Mouse (Mus musculus) embryonic fibroblast, embryonic 13.5 days (primary cell): ENCODE data around the gene Bcat1. TPM values are rescaled to one million over a fixed set of nuclear protein-coding genes. Genes with fewer than 3 reads are reported as not detected.

ENCODE experiments used
- H3K27ac ChIP-seq: 2 replicates; pipeline ENCODE4 v1.5.1; 2012; ENCODE audit warnings: low read length, control low read depth, inconsistent platforms; ENCODE audit not compliant: insufficient read depth
- H3K4me1 ChIP-seq: 2 replicates; pipeline ENCODE4 v1.6.1; 2011; ENCODE audit warnings: low read length; ENCODE audit not compliant: control insufficient read depth, insufficient read depth
- H3K4me3 ChIP-seq: 2 replicates; pipeline ENCODE4 v1.5.1; 2011; ENCODE audit warnings: mild to moderate bottlenecking, control low read depth, low read length; ENCODE audit not compliant: insufficient read depth
- CTCF ChIP-seq: IDR thresholded peaks from 2 replicates; pipeline ENCODE4 v1.5.1; 2011; ENCODE audit warnings: mild to moderate bottlenecking, control low read depth, low read length, moderate library complexity, borderline replicate concordance; ENCODE audit not compliant: insufficient read depth
- POLR2A ChIP-seq: IDR thresholded peaks from 2 replicates; pipeline ENCODE4 v1.6.1; 2011; ENCODE audit warnings: low read depth, mild to moderate bottlenecking, control low read depth, low read length, moderate library complexity
- polyA plus RNA-seq: library from polyadenylated mRNA; stranded (reverse); fragments of >200 nt; gene quantifications from 2 replicates; pipeline ENCODE4 v1.2.4, GENCODE M21; 2011; ENCODE audit warnings: low read depth; ENCODE audit not compliant: missing spikeins, insufficient read length

Bcat1 gene
- 143 and 166 TPM in 2 replicates for polyA plus RNA-seq

- Histone ChIP-seq H3K27ac (peak within 1 kb of the TSS; percentile 79), H3K4me1 (peaks cover 2% of the 10 kb centered on the region), H3K4me3 (peak within 1 kb of the TSS; percentile 79)
- TF ChIP-seq POLR2A (peak; percentile 96), CTCF (no peak)
Measured at GRCm38 (mm10) chr6:145075548-145076224, at the start of gene Bcat1. Bcat1 (minus strand) TSS chr6:145076184.

GRCm38 (mm10) chr6:145125591-145126113, 49.7 kb upstream of the Bcat1 start:
- Histone ChIP-seq H3K4me3 (no peak overlapping the region), H3K27ac (no peak overlapping the region), H3K4me1 (peaks cover 11% of the 10 kb centered on the region; the same call in 1 of the 2 replicates)
- no peak for TF ChIP-seq CTCF
- no peak for TF ChIP-seq POLR2A

DNA sequence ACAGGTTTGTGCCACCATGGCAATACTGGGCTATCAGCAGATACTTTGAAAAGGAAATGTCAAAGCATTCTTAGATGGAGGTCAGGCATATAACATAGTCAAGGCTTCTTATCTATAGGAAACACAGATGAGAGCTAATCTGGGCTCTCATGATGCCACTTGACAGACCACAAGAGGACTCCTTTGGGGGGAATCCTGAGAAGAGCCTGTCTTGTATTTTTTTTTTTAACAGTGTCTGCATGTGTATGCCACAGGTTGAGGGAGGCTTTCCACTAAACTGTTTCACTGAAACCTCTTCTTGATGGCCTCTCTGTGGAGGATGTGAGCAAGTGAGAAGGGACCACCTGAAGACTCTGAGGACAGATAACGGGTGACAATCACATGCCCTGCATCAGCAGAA, 48.6 kb upstream of the Bcat1 start:
- H3K4me3 ChIP-seq: no peak overlapping the region
- H3K4me1 ChIP-seq: peaks cover 13% of the 10 kb centered on the region; the same call in 1 of the 2 replicates
- H3K27ac ChIP-seq: no peak overlapping the region
- TF ChIP-seq POLR2A: no peak
- TF ChIP-seq CTCF: no peak

DNA sequence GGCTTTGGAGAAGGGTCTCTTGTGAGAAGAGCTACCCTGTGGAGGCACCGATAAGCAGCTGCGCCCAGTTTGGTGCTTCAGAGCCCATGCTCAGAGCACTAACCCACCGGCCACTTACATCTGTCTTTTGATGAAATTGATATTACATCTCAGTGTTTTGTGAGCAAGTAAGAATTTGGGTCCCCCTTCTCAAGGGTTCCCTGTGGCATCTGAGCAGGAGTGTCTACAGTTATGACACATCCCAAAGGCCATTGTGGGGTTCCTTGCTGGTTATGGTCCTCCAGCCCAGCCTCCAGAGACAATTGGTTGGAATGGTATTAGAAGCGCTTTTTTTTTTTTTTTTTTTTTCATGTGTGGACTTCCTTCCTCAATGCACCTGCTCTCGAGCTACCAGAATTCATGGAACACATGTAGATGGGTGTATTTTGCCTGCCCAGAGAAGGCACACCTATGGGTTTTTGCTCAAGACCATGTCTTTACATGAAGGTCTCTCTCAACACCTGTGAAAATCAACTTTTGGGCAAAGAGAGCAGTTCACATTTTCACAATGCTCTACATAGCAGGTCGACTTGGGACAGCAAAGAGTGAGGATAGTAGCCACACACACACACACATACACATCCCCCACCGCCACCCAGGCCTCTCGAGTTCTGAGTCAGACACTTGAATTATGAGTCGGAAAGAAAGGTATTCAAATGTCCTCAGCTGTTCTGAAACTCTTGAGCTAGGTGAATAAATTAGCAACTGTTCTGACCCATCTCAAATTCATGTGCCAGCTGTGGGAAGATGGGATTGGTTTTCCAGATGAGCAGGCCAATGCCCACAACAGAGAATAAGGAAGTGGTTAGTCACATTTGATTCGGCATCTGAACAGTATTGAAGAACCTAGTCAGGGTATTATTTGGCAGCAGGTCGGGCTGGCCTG, 47.4 kb upstream of the Bcat1 start:
- Histone ChIP-seq H3K4me3 (no peak overlapping the region), H3K27ac (no peak overlapping the region), H3K4me1 (peaks cover 13% of the 10 kb centered on the region; the same call in 1 of the 2 replicates)
- no peak for TF ChIP-seq CTCF
- no peak for TF ChIP-seq POLR2A

GRCm38 (mm10) chr6:145122423-145123059, 46.6 kb upstream of the Bcat1 start:
- Histone ChIP-seq H3K27ac (no peak overlapping the region), H3K4me1 (peaks cover 13% of the 10 kb centered on the region; the same call in 1 of the 2 replicates), H3K4me3 (no peak overlapping the region)
- no peak for TF ChIP-seq POLR2A
- TF ChIP-seq CTCF: no peak

DNA sequence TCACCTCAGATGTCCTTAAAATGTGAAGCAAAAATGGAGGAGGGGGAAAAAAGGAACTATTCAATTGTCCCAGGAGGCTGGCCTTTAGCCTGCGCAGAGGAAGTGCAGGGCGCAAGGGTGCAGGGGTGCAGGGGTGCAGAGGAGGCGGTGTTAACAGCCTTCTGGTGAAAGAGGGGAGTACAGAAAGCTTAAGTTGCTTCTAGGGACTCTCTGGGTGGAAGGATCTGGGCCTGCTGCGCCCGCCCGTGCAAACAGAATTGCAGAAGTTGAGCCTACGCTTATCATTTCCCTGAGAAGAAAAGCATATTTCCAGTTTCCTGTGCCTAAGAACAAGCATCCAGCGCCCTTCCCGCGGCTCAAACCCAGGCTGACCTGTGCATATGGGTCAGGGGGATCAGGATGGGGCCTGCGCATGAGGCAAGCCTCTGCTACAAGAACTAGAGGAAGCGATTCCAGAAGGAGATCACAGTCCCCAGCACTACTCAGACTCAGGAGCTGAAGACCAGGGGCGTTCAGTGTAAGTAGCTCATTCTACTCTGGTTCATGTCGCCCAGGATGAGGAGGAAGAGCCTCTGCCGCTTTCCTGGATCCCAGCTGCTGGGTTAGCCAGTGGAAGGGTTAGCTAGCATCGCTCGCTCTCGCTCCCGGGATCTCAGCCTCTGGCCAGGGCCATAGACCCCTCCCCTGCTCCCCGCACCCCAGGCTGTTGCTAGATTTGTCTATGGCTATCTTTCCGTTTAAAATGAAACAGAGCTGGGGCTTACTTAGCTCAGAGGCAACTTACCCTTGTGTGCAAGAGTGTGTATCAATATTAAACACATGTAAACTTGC, 45.8 kb upstream of the Bcat1 start:
- no peak for TF ChIP-seq POLR2A
- TF ChIP-seq CTCF: no peak
- Histone ChIP-seq H3K27ac (no peak overlapping the region), H3K4me3 (no peak overlapping the region), H3K4me1 (peaks cover 13% of the 10 kb centered on the region; the same call in 1 of the 2 replicates)

GRCm38 (mm10) chr6:145120787-145121589, 45.0 kb upstream of the Bcat1 start:
- peaks cover 13% of the 10 kb centered on the region; the same call in 1 of the 2 replicates for H3K4me1 ChIP-seq
- H3K4me3 ChIP-seq: no peak overlapping the region
- TF ChIP-seq POLR2A: no peak
- TF ChIP-seq CTCF: no peak
- H3K27ac ChIP-seq: no peak overlapping the region

DNA sequence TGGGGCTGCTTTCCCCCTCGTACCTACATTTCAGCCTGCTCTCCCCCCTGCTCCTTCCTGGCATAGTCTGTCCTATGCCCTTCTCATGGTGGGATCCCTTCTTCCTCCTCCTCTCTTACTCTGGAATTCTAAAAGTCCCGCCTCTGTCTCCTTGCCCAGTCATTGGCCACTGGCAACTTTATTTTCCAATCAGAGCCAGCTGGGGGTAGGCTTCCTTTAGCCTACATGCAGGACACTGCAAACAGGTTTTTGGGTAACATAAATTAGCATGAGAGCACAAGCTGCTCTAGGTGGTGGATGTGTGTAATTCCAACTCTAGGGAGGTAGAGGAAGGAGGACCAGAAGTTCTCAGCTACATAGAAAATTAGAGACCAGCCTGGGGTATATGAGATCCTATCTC, 44.1 kb upstream of the Bcat1 start:
- H3K4me1 ChIP-seq: peaks cover 13% of the 10 kb centered on the region; the same call in 1 of the 2 replicates
- no peak overlapping the region for H3K27ac ChIP-seq
- H3K4me3 ChIP-seq: no peak overlapping the region
- TF ChIP-seq POLR2A (no peak), CTCF (no peak)
